Mouse (Mus musculus) midbrain, embryonic 13.5 days (tissue): ENCODE measurements around the gene Tcf7l2. TPM values are rescaled to one million over a fixed set of nuclear protein-coding genes. Genes with fewer than 3 reads are reported as not detected.

Experiments
- ATAC-seq: fragments of 200-750 bp; cut with Nextera tagmentation; 2 replicates; pipeline ENCODE4 v1.8.0; 2017; ENCODE audit warnings: mild to moderate bottlenecking, moderate TSS enrichment, moderate library complexity
- H3K27ac ChIP-seq: fragments of 300-500 bp; sonication (generic); 2 replicates; pipeline ENCODE4 v1.5.1; 2015; ENCODE audit warnings: inconsistent platforms, mild to moderate bottlenecking, moderate library complexity
- H3K27me3 ChIP-seq: fragments of 300-500 bp; sonication (generic); 2 replicates; pipeline ENCODE4 v1.6.1; 2015; ENCODE audit warnings: mild to moderate bottlenecking, inconsistent platforms
- H3K36me3 ChIP-seq: fragments of 300-500 bp; sonication (generic); 2 replicates; pipeline ENCODE4 v1.6.1; 2015; ENCODE audit warnings: mild to moderate bottlenecking, inconsistent platforms
- H3K4me1 ChIP-seq: fragments of 300-500 bp; sonication (generic); replicated peaks from 2 replicates; pipeline ENCODE4 v1.6.1; 2015; ENCODE audit warnings: inconsistent platforms
- H3K4me2 ChIP-seq: fragments of 300-500 bp; sonication (generic); replicated peaks from 2 replicates; pipeline ENCODE4 v1.6.1; 2015; ENCODE audit warnings: moderate library complexity, mild to moderate bottlenecking, inconsistent platforms
- H3K4me3 ChIP-seq: fragments of 300-500 bp; sonication (generic); replicated peaks from 2 replicates; pipeline ENCODE4 v1.5.1; 2015; ENCODE audit warnings: mild to moderate bottlenecking, inconsistent platforms
- H3K9ac ChIP-seq: fragments of 300-500 bp; sonication (generic); replicated peaks from 2 replicates; pipeline ENCODE4 v1.6.1; 2015; ENCODE audit warnings: mild to moderate bottlenecking, inconsistent platforms
- H3K9me3 ChIP-seq: fragments of 300-500 bp; sonication (generic); 2 replicates; pipeline ENCODE4 v1.6.1; 2016; ENCODE audit warnings: mild to moderate bottlenecking, inconsistent platforms
- WGBS: fragments of 180-500 bp; shearing (Covaris S2); methylation state at CpG from one replicate; pipeline ENCODE4 v1.1.7; 2015; 5-methylcytosine and 5-hydroxymethylcytosine counted together
- polyA plus RNA-seq: library from polyadenylated mRNA; unstranded; fragments of >200 nt; fragmentation: Nextera tagmentation; extraction: Ambion mirVana; gene quantifications from 2 replicates; pipeline ENCODE4 v1.2.1, GENCODE M21; 2015

Tcf7l2 gene
- polyA plus RNA-seq, 1 experiment from 2014 or later, result 584 TPM

GRCm38 (mm10) chr19:55902573-55903385 is 161.2 kb downstream of the Tcf7l2 start:
- peak overlapping the region; percentile 59 for H3K4me2 ChIP-seq
- 32% methylated on average over 12 of the region's 12 CpGs for WGBS
- H3K4me1 ChIP-seq, result peaks cover 63% of the 10 kb centered on the region
- H3K9me3 ChIP-seq, result no peaks in the 10 kb centered on the region
- peak overlapping the region; percentile 97 for H3K27ac ChIP-seq
- peak overlapping the region; percentile 87 for H3K9ac ChIP-seq
- no peaks in the 10 kb centered on the region for H3K36me3 ChIP-seq
- peaks cover 31% of the 10 kb centered on the region for H3K27me3 ChIP-seq
- no peak for ATAC-seq
- H3K4me3 ChIP-seq, result peak overlapping the region; percentile 49

GRCm38 (mm10) chr19:55909039-55909438 is 167.4 kb downstream of the Tcf7l2 start:
- Histone ChIP-seq H3K4me2 (no peak overlapping the region), H3K9ac (no peak overlapping the region), H3K4me1 (peaks cover 81% of the 10 kb centered on the region), H3K4me3 (no peak overlapping the region), H3K36me3 (peaks cover 40% of the 10 kb centered on the region), H3K9me3 (no peaks in the 10 kb centered on the region), H3K27ac (peak overlapping the region; percentile 76), H3K27me3 (0 out of 2 replicates have a peak, but pooled peaks cover 6% of the 10 kb centered on the region)
- ATAC-seq, result peak; percentile 53; the same call in 1 of the 2 replicates
- 41% methylated on average over 7 of the region's 7 CpGs for WGBS

GRCm38 (mm10) chr19:55911941-55912340 is 170.3 kb downstream of the Tcf7l2 start:
- Histone ChIP-seq H3K4me2 (no peak overlapping the region), H3K27ac (peak overlapping the region; percentile 65; the same call in 1 of the 2 replicates), H3K4me1 (peaks cover 88% of the 10 kb centered on the region), H3K9me3 (no peaks in the 10 kb centered on the region), H3K27me3 (0 out of 2 replicates have a peak, but pooled peaks cover 6% of the 10 kb centered on the region), H3K9ac (no peak overlapping the region), H3K36me3 (peaks cover 44% of the 10 kb centered on the region), H3K4me3 (no peak overlapping the region)
- 62% methylated on average over 8 of the region's 8 CpGs for WGBS
- ATAC-seq, result no peak

- Histone ChIP-seq H3K9ac (no peak overlapping the region), H3K27me3 (0 out of 2 replicates have a peak, but pooled peaks cover 6% of the 10 kb centered on the region), H3K36me3 (peaks cover 49% of the 10 kb centered on the region), H3K4me1 (peaks cover 83% of the 10 kb centered on the region), H3K4me2 (no peak overlapping the region), H3K4me3 (no peak overlapping the region), H3K9me3 (no peaks in the 10 kb centered on the region), H3K27ac (0 out of 2 replicates have a peak overlapping the region, but pooled peaks have one; percentile 83)
- 91% methylated on average over 8 of the region's 8 CpGs for WGBS
- no peak for ATAC-seq
Observed at GRCm38 (mm10) chr19:55912813-55913212, 171.2 kb downstream of the Tcf7l2 start.

- Histone ChIP-seq H3K4me2 (no peak overlapping the region), H3K9ac (peak overlapping the region; percentile 46; the same call in 1 of the 2 replicates), H3K4me1 (peaks cover 77% of the 10 kb centered on the region), H3K27ac (peak overlapping the region; percentile 83), H3K36me3 (peaks cover 49% of the 10 kb centered on the region), H3K9me3 (no peaks in the 10 kb centered on the region), H3K27me3 (0 out of 2 replicates have a peak, but pooled peaks cover 1% of the 10 kb centered on the region), H3K4me3 (no peak overlapping the region)
- ATAC-seq, result no peak
- 66% methylated on average over 10 of the region's 10 CpGs for WGBS
Observed at GRCm38 (mm10) chr19:55913585-55913984, 172.0 kb downstream of the Tcf7l2 start.

GRCm38 (mm10) chr19:55914614-55915211 is 173.1 kb downstream of the Tcf7l2 start:
- peak overlapping the region; percentile 83 for H3K27ac ChIP-seq
- peak; percentile 77 for ATAC-seq
- peaks cover 55% of the 10 kb centered on the region for H3K36me3 ChIP-seq
- H3K4me3 ChIP-seq, result no peak overlapping the region
- H3K9ac ChIP-seq, result no peak overlapping the region
- H3K27me3 ChIP-seq, result no peaks in the 10 kb centered on the region
- H3K9me3 ChIP-seq, result no peaks in the 10 kb centered on the region
- peak overlapping the region; percentile 7 for H3K4me2 ChIP-seq
- peaks cover 67% of the 10 kb centered on the region for H3K4me1 ChIP-seq
- 36% methylated on average over 20 of the region's 20 CpGs for WGBS

GRCm38 (mm10) chr19:55915506-55915905 is 173.9 kb downstream of the Tcf7l2 start:
- Histone ChIP-seq H3K4me1 (peaks cover 62% of the 10 kb centered on the region), H3K27ac (peak overlapping the region; percentile 83), H3K4me3 (no peak overlapping the region), H3K36me3 (peaks cover 59% of the 10 kb centered on the region), H3K27me3 (no peaks in the 10 kb centered on the region), H3K9me3 (no peaks in the 10 kb centered on the region), H3K4me2 (no peak overlapping the region), H3K9ac (no peak overlapping the region)
- 77% methylated on average over 7 of the region's 7 CpGs for WGBS
- ATAC-seq, result no peak

- H3K36me3 ChIP-seq, result peaks cover 59% of the 10 kb centered on the region
- no peak for ATAC-seq
- peaks cover 55% of the 10 kb centered on the region for H3K4me1 ChIP-seq
- H3K27me3 ChIP-seq, result no peaks in the 10 kb centered on the region
- no peak overlapping the region for H3K4me2 ChIP-seq
- WGBS, result 93% methylated on average over 3 of the region's 3 CpGs
- no peaks in the 10 kb centered on the region for H3K9me3 ChIP-seq
- H3K4me3 ChIP-seq, result no peak overlapping the region
- peak overlapping the region; percentile 83 for H3K27ac ChIP-seq
- H3K9ac ChIP-seq, result no peak overlapping the region
Observed at GRCm38 (mm10) chr19:55916211-55916610, 174.6 kb downstream of the Tcf7l2 start.

- Histone ChIP-seq H3K27me3 (no peaks in the 10 kb centered on the region), H3K4me3 (no peak overlapping the region), H3K9ac (no peak overlapping the region), H3K9me3 (no peaks in the 10 kb centered on the region), H3K4me1 (peaks cover 30% of the 10 kb centered on the region), H3K27ac (peak overlapping the region; percentile 75), H3K4me2 (no peak overlapping the region), H3K36me3 (peaks cover 44% of the 10 kb centered on the region)
- WGBS, result 4% methylated on average over 12 of the region's 12 CpGs
- peak; percentile 62 for ATAC-seq
Observed at GRCm38 (mm10) chr19:55923789-55924426, 182.3 kb downstream of the Tcf7l2 start.

- WGBS, result 92% methylated on average over 4 of the region's 4 CpGs
Observed at GRCm38 (mm10) chr19:55924800-55925199, 183.2 kb downstream of the Tcf7l2 start.

GRCm38 (mm10) chr19:55925425-55925803 is 183.8 kb downstream of the Tcf7l2 start:
- peaks cover 37% of the 10 kb centered on the region for H3K36me3 ChIP-seq
- 0 out of 2 replicates have a peak overlapping the region, but pooled peaks have one; percentile 70 for H3K27ac ChIP-seq
- no peak overlapping the region for H3K9ac ChIP-seq
- H3K4me3 ChIP-seq, result no peak overlapping the region
- H3K4me1 ChIP-seq, result peaks cover 30% of the 10 kb centered on the region
- no peaks in the 10 kb centered on the region for H3K27me3 ChIP-seq
- ATAC-seq, result no peak
- WGBS, result 67% methylated on average over 7 of the region's 7 CpGs
- H3K4me2 ChIP-seq, result no peak overlapping the region
- H3K9me3 ChIP-seq, result no peaks in the 10 kb centered on the region

More at GRCm38 (mm10) chr19:55924800-55925199, 183.2 kb downstream of the Tcf7l2 start:
- Histone ChIP-seq H3K27ac (no peak overlapping the region), H3K9ac (no peak overlapping the region), H3K9me3 (no peaks in the 10 kb centered on the region), H3K4me1 (peaks cover 30% of the 10 kb centered on the region), H3K4me3 (no peak overlapping the region), H3K36me3 (peaks cover 39% of the 10 kb centered on the region), H3K27me3 (no peaks in the 10 kb centered on the region), H3K4me2 (no peak overlapping the region)
- no peak for ATAC-seq
